Mouse (Mus musculus) ES-Bruce4 (cell line): ENCODE results near the gene Prss36.

Experiments
- CTCF ChIP-seq: IDR thresholded peaks from one replicate; pipeline ENCODE4 v1.8.1; 2011; ENCODE audit warnings: low read depth, low read length
- POLR2A ChIP-seq: IDR thresholded peaks from one replicate; pipeline ENCODE4 v1.8.1; 2011; ENCODE audit warnings: low read length; ENCODE audit not compliant: insufficient read depth

GRCm38 (mm10) chr7:127967922-127968828, 21.6 kb upstream of the Prss36 start:
- TF ChIP-seq CTCF (no peak), POLR2A (no peak)
